Mouse (Mus musculus): ENCODE measurements around the gene Enpp7. TPM values are rescaled to one million over a fixed set of nuclear protein-coding genes. Genes with fewer than 3 reads are reported as not detected.

Enpp7 gene
- polyA plus RNA-seq (2014; fragmentation: Nextera tagmentation; extraction: Ambion mirVana), result not detected in 2 replicates

DNA sequence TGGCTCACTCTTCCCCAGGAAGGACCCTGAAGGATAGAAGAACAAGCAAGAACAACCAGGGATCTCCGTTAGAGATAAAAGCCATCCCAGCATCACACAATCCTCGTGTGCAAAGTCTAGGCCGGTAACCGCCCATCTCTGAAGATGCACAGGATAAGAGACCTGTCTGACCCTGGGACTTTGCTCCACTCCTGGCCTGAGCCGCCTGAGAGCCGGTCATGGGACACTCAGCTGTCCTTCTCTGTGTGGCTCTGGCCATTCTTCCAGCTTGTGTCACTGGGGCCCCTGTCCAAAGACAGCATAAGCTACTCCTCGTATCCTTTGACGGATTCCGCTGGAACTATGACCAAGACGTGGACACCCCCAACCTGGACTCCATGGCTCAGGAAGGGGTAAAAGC is at the start of gene Enpp7:
TSS of gene Enpp7 (plus strand) at position 190 of the 400 bp plus-strand sequence.
- Histone ChIP-seq H3K9ac (ENCODE audit: low read depth, low read length) (no peak within 1 kb of the TSS), H3K4me3 (ENCODE audit: low read length) (no peak within 1 kb of the TSS), H3K27me3 (ENCODE audit: control insufficient read depth, insufficient read depth, low read length) (no peaks in the 10 kb centered on the region), H3K36me3 (ENCODE audit: control insufficient read depth, insufficient read depth, low read length) (no peaks in the 10 kb centered on the region), H3K4me1 (ENCODE audit: control insufficient read depth, insufficient read depth, low read length) (no peaks in the 10 kb centered on the region), H3K27ac (ENCODE audit: low read depth, low read length) (no peak within 1 kb of the TSS), H3K4me2 (replicated peaks; ENCODE audit: low read depth, low read length) (no peak within 1 kb of the TSS), H3K9me3 (ENCODE audit: control insufficient read depth, low read length) (no peaks in the 10 kb centered on the region)
- 88% methylated on average over 10 of the region's 10 CpGs for WGBS
- ATAC-seq (ENCODE audit: low FRiP score, low TSS enrichment), result no peak

DNA sequence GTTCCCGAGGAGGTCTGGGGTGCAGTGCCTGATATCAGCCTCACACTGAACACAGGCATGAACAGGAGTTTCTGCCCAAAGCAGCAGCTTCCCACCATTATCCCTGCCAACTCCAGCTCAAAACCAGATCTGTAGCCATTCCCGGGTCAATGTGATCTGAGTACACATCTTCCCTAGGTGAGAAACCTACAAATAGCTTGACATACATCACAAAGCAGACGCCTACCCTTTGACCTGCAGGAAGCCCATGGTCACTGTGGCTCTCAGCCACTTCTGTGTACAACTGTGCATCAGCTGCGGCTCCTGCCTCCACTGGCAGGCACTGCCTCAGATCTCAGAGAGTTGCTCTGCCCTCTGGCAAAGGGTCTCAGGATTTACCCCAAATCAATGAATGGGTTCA is 48.3 kb upstream of the Enpp7 start:
- no peaks in the 10 kb centered on the region for H3K27me3 ChIP-seq (ENCODE audit: control insufficient read depth, insufficient read depth, low read length)
- WGBS, result 83% methylated on average over 4 of the region's 4 CpGs
- no peak overlapping the region for H3K27ac ChIP-seq (ENCODE audit: low read depth, low read length)
- H3K9me3 ChIP-seq (ENCODE audit: control insufficient read depth, low read length), result no peaks in the 10 kb centered on the region
- H3K36me3 ChIP-seq (ENCODE audit: control insufficient read depth, insufficient read depth, low read length), result no peaks in the 10 kb centered on the region
- no peak overlapping the region for H3K9ac ChIP-seq (ENCODE audit: low read depth, low read length)
- ATAC-seq (ENCODE audit: low FRiP score, low TSS enrichment), result no peak
- H3K4me2 ChIP-seq (replicated peaks; ENCODE audit: low read depth, low read length), result no peak overlapping the region
- H3K4me3 ChIP-seq (ENCODE audit: low read length), result no peak overlapping the region
- H3K4me1 ChIP-seq (ENCODE audit: control insufficient read depth, insufficient read depth, low read length), result no peaks in the 10 kb centered on the region

DNA sequence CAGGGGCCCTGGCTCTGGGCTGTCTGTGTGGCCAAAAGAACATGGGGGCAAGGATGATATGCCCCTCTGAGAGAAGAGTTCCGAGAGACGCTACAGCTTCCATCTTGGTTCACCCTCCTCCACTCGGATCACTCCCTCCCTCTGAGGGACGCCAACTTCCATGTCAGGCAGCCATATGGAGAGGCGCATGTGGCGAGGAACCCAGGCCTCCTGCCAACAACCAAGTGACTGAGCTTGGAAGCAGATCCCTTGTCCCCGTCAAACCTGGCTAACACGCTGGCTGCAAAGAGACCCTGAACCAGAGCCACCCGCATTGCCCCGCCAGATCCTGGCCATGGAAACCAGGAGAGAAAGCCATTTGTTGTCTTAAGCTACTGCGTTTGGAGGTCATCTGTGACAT is 47.4 kb upstream of the Enpp7 start:
- Histone ChIP-seq H3K4me1 (ENCODE audit: control insufficient read depth, insufficient read depth, low read length) (no peaks in the 10 kb centered on the region), H3K4me3 (ENCODE audit: low read length) (no peak overlapping the region), H3K9ac (ENCODE audit: low read depth, low read length) (no peak overlapping the region), H3K9me3 (ENCODE audit: control insufficient read depth, low read length) (no peaks in the 10 kb centered on the region), H3K27ac (ENCODE audit: low read depth, low read length) (no peak overlapping the region), H3K4me2 (replicated peaks; ENCODE audit: low read depth, low read length) (no peak overlapping the region), H3K27me3 (ENCODE audit: control insufficient read depth, insufficient read depth, low read length) (no peaks in the 10 kb centered on the region), H3K36me3 (ENCODE audit: control insufficient read depth, insufficient read depth, low read length) (no peaks in the 10 kb centered on the region)
- ATAC-seq (ENCODE audit: low FRiP score, low TSS enrichment), result no peak
- 74% methylated on average over 11 of the region's 11 CpGs for WGBS

DNA sequence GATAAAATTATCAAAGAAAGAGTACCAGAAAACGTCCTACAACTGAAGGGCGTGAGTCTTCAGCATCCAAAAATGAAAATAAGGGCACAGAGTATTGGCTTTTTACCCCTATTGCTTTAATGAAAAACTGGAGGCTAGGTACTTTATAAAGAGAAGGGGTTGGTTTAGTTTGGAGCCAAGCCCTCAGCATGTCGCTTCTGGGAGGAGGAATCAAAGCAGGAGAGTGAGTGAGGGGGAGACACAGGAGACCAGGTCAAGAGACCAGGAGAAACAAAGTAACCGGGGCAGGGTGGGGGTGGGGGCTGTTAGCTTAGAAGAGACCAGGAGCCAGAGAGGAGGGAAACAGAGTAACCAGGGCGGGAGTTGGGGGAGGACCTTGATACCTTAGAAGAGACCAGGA is 46.7 kb upstream of the Enpp7 start:
- no peak overlapping the region for H3K4me3 ChIP-seq (ENCODE audit: low read length)
- whole genome bisulfite sequencing, result 38% methylated on average over 5 of the region's 5 CpGs
- no peak overlapping the region for H3K27ac ChIP-seq (ENCODE audit: low read depth, low read length)
- ATAC-seq (ENCODE audit: low FRiP score, low TSS enrichment), result no peak
- H3K36me3 ChIP-seq (ENCODE audit: control insufficient read depth, insufficient read depth, low read length), result no peaks in the 10 kb centered on the region
- no peaks in the 10 kb centered on the region for H3K4me1 ChIP-seq (ENCODE audit: control insufficient read depth, insufficient read depth, low read length)
- no peaks in the 10 kb centered on the region for H3K9me3 ChIP-seq (ENCODE audit: control insufficient read depth, low read length)
- no peaks in the 10 kb centered on the region for H3K27me3 ChIP-seq (ENCODE audit: control insufficient read depth, insufficient read depth, low read length)
- no peak overlapping the region for H3K4me2 ChIP-seq (replicated peaks; ENCODE audit: low read depth, low read length)
- no peak overlapping the region for H3K9ac ChIP-seq (ENCODE audit: low read depth, low read length)

DNA sequence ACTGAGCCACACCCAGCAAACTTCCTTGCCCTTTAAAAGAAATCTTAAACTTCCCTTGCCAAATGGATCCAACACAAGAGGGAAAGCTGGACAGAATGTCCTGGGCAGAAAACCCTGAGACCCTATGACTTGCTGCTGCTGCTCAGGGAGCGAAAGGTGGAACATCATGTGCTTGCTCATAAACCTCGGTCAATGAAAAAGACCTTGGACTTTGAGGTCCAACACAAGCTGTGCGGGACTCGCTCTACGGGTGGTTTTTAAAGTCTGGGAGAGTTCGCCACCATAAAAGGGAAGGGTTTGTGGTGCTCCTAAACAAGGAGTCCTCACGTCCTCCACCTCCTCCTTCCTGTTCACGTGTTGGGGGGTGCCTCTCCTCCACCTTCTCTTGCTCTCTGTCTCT is 42.1 kb upstream of the Enpp7 start:
- Histone ChIP-seq H3K27me3 (ENCODE audit: control insufficient read depth, insufficient read depth, low read length) (no peaks in the 10 kb centered on the region), H3K4me3 (ENCODE audit: low read length) (no peak overlapping the region), H3K9ac (ENCODE audit: low read depth, low read length) (no peak overlapping the region), H3K4me1 (ENCODE audit: control insufficient read depth, insufficient read depth, low read length) (no peaks in the 10 kb centered on the region), H3K27ac (ENCODE audit: low read depth, low read length) (no peak overlapping the region), H3K9me3 (ENCODE audit: control insufficient read depth, low read length) (no peaks in the 10 kb centered on the region), H3K4me2 (replicated peaks; ENCODE audit: low read depth, low read length) (no peak overlapping the region), H3K36me3 (ENCODE audit: control insufficient read depth, insufficient read depth, low read length) (no peaks in the 10 kb centered on the region)
- 84% methylated on average over 8 of the region's 8 CpGs for WGBS
- ATAC-seq (ENCODE audit: low FRiP score, low TSS enrichment), result no peak

DNA sequence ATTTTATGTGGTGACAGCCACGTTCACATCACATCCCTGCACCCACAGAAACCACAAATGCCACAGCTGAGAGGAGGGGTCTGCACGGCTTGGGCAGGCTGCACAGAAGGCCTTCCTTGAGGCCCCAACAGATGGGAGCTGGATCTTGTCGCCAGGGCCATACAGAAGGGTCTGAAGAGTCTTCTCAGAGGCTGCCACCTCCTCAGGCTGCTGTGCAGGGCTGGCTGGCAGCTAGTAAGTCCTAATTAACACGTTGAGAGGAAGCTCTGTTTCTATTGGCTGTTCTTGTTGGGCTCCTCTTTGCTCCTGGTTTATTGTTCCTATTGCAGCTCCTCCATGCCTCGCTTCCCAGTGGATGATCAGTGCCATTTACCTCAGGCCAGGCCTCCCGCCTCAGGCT is 33.0 kb upstream of the Enpp7 start:
- H3K36me3 ChIP-seq (ENCODE audit: control insufficient read depth, insufficient read depth, low read length), result no peaks in the 10 kb centered on the region
- no peak for ATAC-seq (ENCODE audit: low FRiP score, low TSS enrichment)
- no peak overlapping the region for H3K27ac ChIP-seq (ENCODE audit: low read depth, low read length)
- no peaks in the 10 kb centered on the region for H3K4me1 ChIP-seq (ENCODE audit: control insufficient read depth, insufficient read depth, low read length)
- H3K27me3 ChIP-seq (ENCODE audit: control insufficient read depth, insufficient read depth, low read length), result no peaks in the 10 kb centered on the region
- no peak overlapping the region for H3K4me3 ChIP-seq (ENCODE audit: low read length)
- whole genome bisulfite sequencing, result 30% methylated on average over 6 of the region's 6 CpGs
- H3K9ac ChIP-seq (ENCODE audit: low read depth, low read length), result no peak overlapping the region
- no peaks in the 10 kb centered on the region for H3K9me3 ChIP-seq (ENCODE audit: control insufficient read depth, low read length)
- no peak overlapping the region for H3K4me2 ChIP-seq (replicated peaks; ENCODE audit: low read depth, low read length)

DNA sequence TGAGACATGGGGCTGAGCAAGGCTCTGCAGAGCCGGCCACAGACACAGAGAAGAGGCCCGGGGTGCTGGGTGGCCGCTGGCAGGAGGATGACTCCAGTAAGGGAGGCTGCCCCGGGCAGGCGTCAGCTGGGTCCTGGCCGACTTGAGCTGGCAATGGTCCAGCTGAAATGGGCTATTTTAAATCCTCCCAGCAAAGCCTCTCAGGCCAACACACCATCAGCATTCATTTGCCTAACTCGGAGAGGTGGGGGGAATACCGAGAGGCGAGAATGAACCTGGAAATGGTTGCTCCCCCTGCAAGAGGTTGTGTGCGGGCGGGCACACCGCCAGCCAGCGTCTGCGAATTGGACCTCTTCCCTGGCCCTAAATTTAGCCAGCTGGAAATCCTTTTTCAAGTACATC is 30.9 kb upstream of the Enpp7 start:
- Histone ChIP-seq H3K9me3 (ENCODE audit: control insufficient read depth, low read length) (no peaks in the 10 kb centered on the region), H3K4me3 (ENCODE audit: low read length) (no peak overlapping the region), H3K27ac (ENCODE audit: low read depth, low read length) (no peak overlapping the region), H3K27me3 (ENCODE audit: control insufficient read depth, insufficient read depth, low read length) (no peaks in the 10 kb centered on the region), H3K4me2 (replicated peaks; ENCODE audit: low read depth, low read length) (no peak overlapping the region), H3K9ac (ENCODE audit: low read depth, low read length) (no peak overlapping the region), H3K36me3 (ENCODE audit: control insufficient read depth, insufficient read depth, low read length) (no peaks in the 10 kb centered on the region), H3K4me1 (ENCODE audit: control insufficient read depth, insufficient read depth, low read length) (no peaks in the 10 kb centered on the region)
- WGBS, result 73% methylated on average over 14 of the region's 14 CpGs
- no peak for ATAC-seq (ENCODE audit: low FRiP score, low TSS enrichment)

DNA sequence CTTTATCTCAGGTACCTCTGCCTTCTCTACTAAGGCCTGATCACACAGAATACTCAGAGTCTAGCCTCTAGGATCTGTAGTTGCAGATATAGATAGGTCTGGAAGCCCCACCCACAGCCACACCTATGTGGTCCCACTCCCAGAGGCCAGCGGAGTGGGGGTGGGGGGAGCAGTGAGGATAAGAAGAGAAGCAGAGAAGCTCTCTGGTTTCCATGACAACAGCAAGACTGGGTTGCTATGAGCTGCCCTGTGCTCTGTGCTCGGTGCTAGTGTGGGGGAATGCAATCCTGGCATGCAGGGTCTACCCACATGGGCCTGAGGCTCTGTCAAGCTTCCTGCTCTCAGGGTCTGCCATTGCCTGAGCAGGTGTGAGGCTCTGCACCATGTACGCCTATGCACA is 27.3 kb upstream of the Enpp7 start:
- Histone ChIP-seq H3K4me3 (ENCODE audit: low read length) (no peak overlapping the region), H3K9ac (ENCODE audit: low read depth, low read length) (no peak overlapping the region), H3K4me2 (replicated peaks; ENCODE audit: low read depth, low read length) (no peak overlapping the region), H3K27me3 (ENCODE audit: control insufficient read depth, insufficient read depth, low read length) (no peaks in the 10 kb centered on the region), H3K4me1 (ENCODE audit: control insufficient read depth, insufficient read depth, low read length) (0 out of 2 replicates have a peak, but pooled peaks cover 3% of the 10 kb centered on the region), H3K27ac (ENCODE audit: low read depth, low read length) (no peak overlapping the region), H3K36me3 (ENCODE audit: control insufficient read depth, insufficient read depth, low read length) (no peaks in the 10 kb centered on the region), H3K9me3 (ENCODE audit: control insufficient read depth, low read length) (no peaks in the 10 kb centered on the region)
- ATAC-seq (ENCODE audit: low FRiP score, low TSS enrichment), result no peak
- 72% methylated on average over 3 of the region's 3 CpGs for WGBS

DNA sequence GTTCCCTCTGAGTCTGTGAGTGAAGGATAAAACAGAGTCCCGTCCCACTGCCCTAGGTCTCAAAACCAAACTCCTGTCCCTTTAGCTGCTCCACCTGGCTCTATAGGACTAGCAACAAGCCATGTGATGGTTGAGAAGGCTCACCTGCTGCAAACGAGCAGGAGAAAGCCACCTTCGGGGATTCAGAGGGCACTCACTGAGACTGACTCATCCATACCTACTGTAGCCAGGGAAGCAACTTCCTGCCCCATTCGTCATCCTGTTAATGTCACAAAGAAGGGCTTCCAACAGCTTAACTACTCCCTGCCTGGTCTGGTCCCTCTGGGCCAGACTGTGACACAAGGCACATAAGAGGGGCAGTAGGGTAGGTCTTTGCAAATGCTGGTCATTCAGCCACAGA is 25.5 kb upstream of the Enpp7 start:
- H3K27ac ChIP-seq (ENCODE audit: low read depth, low read length), result no peak overlapping the region
- no peaks in the 10 kb centered on the region; the same call in 1 of the 2 replicates for H3K27me3 ChIP-seq (ENCODE audit: control insufficient read depth, insufficient read depth, low read length)
- no peaks in the 10 kb centered on the region for H3K36me3 ChIP-seq (ENCODE audit: control insufficient read depth, insufficient read depth, low read length)
- H3K4me1 ChIP-seq (ENCODE audit: control insufficient read depth, insufficient read depth, low read length), result 0 out of 2 replicates have a peak, but pooled peaks cover 3% of the 10 kb centered on the region
- WGBS, result 32% methylated on average over 4 of the region's 4 CpGs
- H3K9ac ChIP-seq (ENCODE audit: low read depth, low read length), result no peak overlapping the region
- no peaks in the 10 kb centered on the region for H3K9me3 ChIP-seq (ENCODE audit: control insufficient read depth, low read length)
- no peak for ATAC-seq (ENCODE audit: low FRiP score, low TSS enrichment)
- H3K4me2 ChIP-seq (replicated peaks; ENCODE audit: low read depth, low read length), result no peak overlapping the region
- H3K4me3 ChIP-seq (ENCODE audit: low read length), result no peak overlapping the region

All from kidney, embryonic 14.5 days (tissue).